ENCODE assay signal across 19 mouse cellular contexts in genomic region chr2:128182751-128183150, GRCm38 (mm10). TPM values are rescaled to one million over a fixed set of nuclear protein-coding genes. Genes with fewer than 3 reads are reported as not detected.
DNase-seq lines count a peak whose midpoint lies in the region.
"Had no signal": no experiment of that assay in that cellular context is flagged by ENCODE, and none has a peak within 500 bp of the region (broad histone marks: within the 10 kb centered on the region; RNA-seq: fewer than 3 reads in every experiment).

No protein-coding gene starts in this region.

- peak; percentile 65 for DNase-seq in adrenal gland, adult 2 months
- no peak for DNase-seq in adrenal gland, adult 8-10 months
- DNase-seq in adrenal gland, postnatal 10 days: peak; percentile 23
- DNase-seq in adrenal gland, adult 18-20 months (ENCODE audit: low spot score in 2 of 2): no peak
- peak; percentile 50 for DNase-seq in adrenal gland, postnatal 14 days
- DNase-seq in adrenal gland, postnatal 4 days (ENCODE audit: low spot score in 2 of 2): no peak
- DNase-seq in adrenal gland, postnatal 36 days: peak; percentile 26 to 43
- no peak for DNase-seq in adrenal gland, postnatal 25 days
- DNase-seq: B cell, adult 2 months; cerebellum, adult 11 months; cerebellum, adult 11-12 months; cerebellum, adult 18-20 months; cerebellum, adult 2 months; cerebellum, adult 8-10 months; cerebellum, adult 9-10 months; cerebellum, adult 9-11 months; cerebellum, postnatal 10 days; cerebellum, postnatal 14 days; cerebellum, postnatal 25 days had no signal

RNA-seq across cellular contexts. Expression of gene Bcl2l11, which starts 56.9 kb away (rescaled TPM):
- total RNA-seq in adrenal gland, adult 2 months (2021): 10 to 100 TPM; 18.1 to 36.7 TPM
- 16.6 and 21.5 TPM in 2 replicates for polyA plus RNA-seq in adrenal gland, adult 2 months (2012; rRNA removed)
- total RNA-seq in adrenal gland, adult 8-10 months (2022): 10 to 100 TPM; 10.2 to 43.3 (median 41.6) TPM
- 10 to 100 TPM; 24.4 to 34.9 TPM for total RNA-seq in adrenal gland, postnatal 10 days (2021)
- total RNA-seq in adrenal gland, adult 18-20 months (2021): 10 to 100 TPM; 10.7 to 23.0 TPM
- 27.0 and 34.8 TPM in 2 replicates for total RNA-seq in adrenal gland, postnatal 14 days (2021)
- total RNA-seq in adrenal gland, postnatal 4 days (2021): 10 to 100 TPM; 37.2 to 37.7 TPM
- total RNA-seq in adrenal gland, postnatal 36 days (2021): 10 to 100 TPM; 28.0 to 51.3 TPM
- 17.9 and 20.2 TPM in 2 replicates for total RNA-seq in adrenal gland, postnatal 25 days (2021)

Comparison
In these comparisons a context has a peak if more than half of its experiments do, and no peak if none do; other contexts are left out.
1. DNase-seq: peak in adrenal gland, adult 2 months (single experiment), adrenal gland, postnatal 10 days (single experiment), adrenal gland, postnatal 14 days (single experiment) and adrenal gland, postnatal 36 days (2 of 2); none in adrenal gland, adult 8-10 months (single experiment), adrenal gland, adult 18-20 months (0 of 2), adrenal gland, postnatal 4 days (0 of 2) and adrenal gland, postnatal 25 days (single experiment).